Mouse (Mus musculus) retina, embryonic 14.5 days (tissue): ENCODE measurements around the gene Pfas.
"Not testable (repeated sequence)": the region's sequence is repeated elsewhere in the genome, so short reads cannot be mapped to it uniquely, and the experiment has no call there.

ENCODE experiments used
- DNase-seq: peaks from one replicate; pipeline ENCODE4 v3.0.0-alpha.2; 2015; ENCODE audit warnings: low spot score

The Pfas gene

DNA sequence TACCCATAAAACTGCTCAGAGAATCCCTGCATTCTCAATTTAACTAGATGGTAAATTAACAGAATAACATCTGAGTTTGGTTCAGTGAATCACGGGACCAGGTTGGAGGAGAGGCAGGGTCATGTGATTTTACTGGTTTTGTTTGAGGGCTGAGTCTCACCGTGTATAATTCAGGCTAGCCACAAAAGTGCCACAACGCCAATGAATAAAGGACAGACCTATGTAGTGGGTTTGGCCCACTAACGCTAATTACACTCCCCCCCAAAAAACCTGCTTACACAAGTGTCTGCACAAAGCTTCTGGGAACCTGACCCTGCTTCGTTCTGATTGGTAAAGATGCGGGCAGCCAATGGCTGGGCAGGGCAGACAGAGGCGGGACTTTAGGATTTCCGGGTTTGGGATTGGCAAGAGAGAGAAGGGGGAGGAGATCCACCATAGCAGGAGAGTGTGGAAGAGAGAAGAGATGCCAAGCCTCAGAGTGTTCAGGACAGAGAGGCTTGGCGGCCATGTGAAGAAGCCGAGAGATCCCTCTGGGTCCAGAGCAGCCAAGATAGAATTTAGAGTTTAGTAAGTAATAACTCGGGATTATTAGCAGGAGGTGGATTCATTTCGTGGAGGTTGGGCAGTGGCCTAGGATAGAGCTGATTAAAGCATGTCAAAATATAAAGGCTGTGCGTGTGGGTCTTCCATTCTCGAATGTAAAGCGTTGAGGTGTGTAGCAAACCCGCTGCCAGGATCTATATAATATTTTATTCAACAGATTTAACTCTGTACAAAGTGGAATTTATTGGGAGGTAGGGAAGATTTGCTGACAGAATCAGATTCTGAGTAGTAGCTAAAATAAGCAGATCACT, 68.6 kb downstream of the Pfas start:
- DNase-seq = peak; percentile 92

DNA sequence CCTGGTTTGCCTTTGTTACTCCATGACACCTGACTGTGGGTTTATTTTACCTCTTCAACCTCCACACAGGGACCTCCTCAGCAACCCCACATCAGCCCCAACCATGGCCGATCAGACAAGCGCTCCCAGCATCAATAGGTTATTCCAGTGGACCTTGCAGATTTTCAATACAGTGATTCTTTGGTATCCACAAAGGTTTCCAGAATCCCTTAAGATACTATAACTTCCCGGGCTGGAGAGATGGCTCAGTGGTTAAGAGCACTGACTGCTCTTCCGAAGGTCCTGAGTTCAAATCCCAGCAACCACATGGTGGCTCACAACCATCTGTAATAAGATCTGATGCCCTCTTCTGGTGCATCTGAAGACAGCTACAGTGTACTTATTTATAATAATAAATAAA, 71.3 kb downstream of the Pfas start:
- DNase-seq = not testable (repeated sequence)
